ENCODE assay signal across 9 mouse cellular contexts in genomic region chr13:46571961-46572647, GRCm38 (mm10).
DNase-seq lines count a peak whose midpoint lies in the region; ATAC-seq lines count a peak whose summit lies in the region.
"Had no signal": no experiment of that assay in that cellular context is flagged by ENCODE, and none has a peak within 500 bp of the region (broad histone marks: within the 10 kb centered on the region; RNA-seq: fewer than 3 reads in every experiment).

No protein-coding gene starts in this region.

- H3K4me3 ChIP-seq in forebrain, embryonic 16.5 days (replicated peaks; ENCODE audit: low read length): no peak overlapping the region; the same call in 1 of the 2 replicates
- no peak overlapping the region for H3K4me3 ChIP-seq in forebrain, embryonic 13.5 days
- no peak overlapping the region for H3K4me3 ChIP-seq in embryonic facial prominence, embryonic 14.5 days (ENCODE audit: low read depth, low read length)
- H3K4me3 ChIP-seq in heart, embryonic 15.5 days: 0 out of 2 replicates have a peak overlapping the region, but pooled peaks have one; percentile 20

- no peaks in the 10 kb centered on the region for H3K9me3 ChIP-seq in forebrain, embryonic 16.5 days (ENCODE audit: control insufficient read depth, low read length)
- H3K9me3 ChIP-seq in forebrain, embryonic 13.5 days (replicated peaks): no peaks in the 10 kb centered on the region
- H3K9me3 ChIP-seq in embryonic facial prominence, embryonic 14.5 days (ENCODE audit: control insufficient read depth, low read length): no peaks in the 10 kb centered on the region
- H3K9me3 ChIP-seq in heart, embryonic 15.5 days (replicated peaks): no peaks in the 10 kb centered on the region

- DNase-seq in adipocyte (ENCODE audit: low spot score): peak; percentile 24
- DNase-seq in embryonic facial prominence, embryonic 14.5 days (ENCODE audit: low spot score): peak; percentile 86
- peak; percentile 67 for DNase-seq in left cerebral cortex, postnatal 4 days
- peak; percentile 45 for DNase-seq in ovary, postnatal 14 days (ENCODE audit: low spot score)

- H3K9ac ChIP-seq in forebrain, embryonic 16.5 days (replicated peaks; ENCODE audit: low read depth, low read length): no peak overlapping the region
- no peak overlapping the region for H3K9ac ChIP-seq in forebrain, embryonic 13.5 days
- H3K9ac ChIP-seq in embryonic facial prominence, embryonic 14.5 days (ENCODE audit: low read depth, low read length): no peak overlapping the region
- no peak overlapping the region for H3K9ac ChIP-seq in heart, embryonic 15.5 days

- peak overlapping the region; percentile 85 for H3K27ac ChIP-seq in forebrain, embryonic 16.5 days (ENCODE audit: low read length)
- no peak overlapping the region; the same call in 1 of the 2 replicates for H3K27ac ChIP-seq in forebrain, embryonic 13.5 days
- no peak overlapping the region for H3K27ac ChIP-seq in embryonic facial prominence, embryonic 14.5 days (replicated peaks; ENCODE audit: low read depth, low read length)
- peak overlapping the region; percentile 91 for H3K27ac ChIP-seq in heart, embryonic 15.5 days
- H3K27ac ChIP-seq: macrophage had no signal

- H3K36me3 ChIP-seq in forebrain, embryonic 16.5 days (ENCODE audit: control insufficient read depth, insufficient read depth): no peaks in the 10 kb centered on the region
- H3K36me3 ChIP-seq in forebrain, embryonic 13.5 days (ENCODE audit: poor library complexity, severe bottlenecking): no peaks in the 10 kb centered on the region
- H3K36me3 ChIP-seq in embryonic facial prominence, embryonic 14.5 days (ENCODE audit: control insufficient read depth, insufficient read depth, low read length): no peaks in the 10 kb centered on the region
- H3K36me3 ChIP-seq in heart, embryonic 15.5 days: no peaks in the 10 kb centered on the region

- ATAC-seq in forebrain, embryonic 16.5 days: peak; percentile 38
- ATAC-seq in forebrain, embryonic 13.5 days: no peak
- ATAC-seq in embryonic facial prominence, embryonic 14.5 days (ENCODE audit: low read depth): peak; percentile 62; the same call in 1 of the 2 replicates
- peak; percentile 86 for ATAC-seq in heart, embryonic 15.5 days (replicated peaks; ENCODE audit: insufficient number of reproducible peaks, insufficient read depth, low FRiP score, low read depth)
- no peak for ATAC-seq in monocyte, adult 5-6 weeks (replicated peaks; ENCODE audit: insufficient number of reproducible peaks, low FRiP score, low TSS enrichment, poor library complexity, severe bottlenecking)

- H3K27me3 ChIP-seq in forebrain, embryonic 16.5 days (replicated peaks; ENCODE audit: control insufficient read depth, insufficient read depth, low read length): no peaks in the 10 kb centered on the region
- H3K27me3 ChIP-seq in forebrain, embryonic 13.5 days: no peaks in the 10 kb centered on the region
- no peaks in the 10 kb centered on the region for H3K27me3 ChIP-seq in embryonic facial prominence, embryonic 14.5 days (replicated peaks; ENCODE audit: control insufficient read depth, insufficient read depth, low read length)
- no peaks in the 10 kb centered on the region for H3K27me3 ChIP-seq in heart, embryonic 15.5 days

- H3K4me2 ChIP-seq in forebrain, embryonic 16.5 days (ENCODE audit: low read length): peak overlapping the region; percentile 35
- no peak overlapping the region for H3K4me2 ChIP-seq in forebrain, embryonic 13.5 days
- H3K4me2 ChIP-seq in embryonic facial prominence, embryonic 14.5 days (ENCODE audit: low read depth, low read length): peak overlapping the region; percentile 38
- H3K4me2 ChIP-seq in heart, embryonic 15.5 days: peak overlapping the region; percentile 45

- 38% methylated on average over 11 of the region's 11 CpGs for WGBS in forebrain, embryonic 16.5 days
- 62% methylated on average over 11 of the region's 11 CpGs for WGBS in forebrain, embryonic 13.5 days
- 45% methylated on average over 11 of the region's 11 CpGs for WGBS in embryonic facial prominence, embryonic 14.5 days
- WGBS in heart, embryonic 15.5 days: 19% methylated on average over 11 of the region's 11 CpGs

- intact Hi-C loops in left cerebral cortex, postnatal 4 days (cut with DNase I): loop anchor here (10.0 kb wide), 1 partner anchor 93 kb away; the partner anchor contains the start of gene Fam8a1

- H3K4me1 ChIP-seq in forebrain, embryonic 16.5 days (replicated peaks; ENCODE audit: control insufficient read depth, insufficient read depth, low read length): peaks cover 38% of the 10 kb centered on the region
- H3K4me1 ChIP-seq in forebrain, embryonic 13.5 days: peaks cover 36% of the 10 kb centered on the region
- H3K4me1 ChIP-seq in embryonic facial prominence, embryonic 14.5 days (ENCODE audit: control insufficient read depth, insufficient read depth, low read length): peaks cover 14% of the 10 kb centered on the region; the same call in 1 of the 2 replicates
- peaks cover 23% of the 10 kb centered on the region for H3K4me1 ChIP-seq in heart, embryonic 15.5 days (replicated peaks)

Comparison
In these comparisons a context has a peak if more than half of its experiments do, and no peak if none do; other contexts are left out.
1. ATAC-seq: peak in forebrain, embryonic 16.5 days (single experiment), embryonic facial prominence, embryonic 14.5 days (single experiment) and heart, embryonic 15.5 days (single experiment); none in forebrain, embryonic 13.5 days (single experiment) and monocyte, adult 5-6 weeks (single experiment).
2. H3K27ac ChIP-seq: peak in forebrain, embryonic 16.5 days (single experiment) and heart, embryonic 15.5 days (single experiment); none in forebrain, embryonic 13.5 days (single experiment) and embryonic facial prominence, embryonic 14.5 days (single experiment).
3. DNase-seq: peak in every context shown above with its lines; median percentile 86 in embryonic facial prominence, embryonic 14.5 days; 67 in left cerebral cortex, postnatal 4 days; 45 in ovary, postnatal 14 days; 24 in adipocyte.